8 mouse cellular contexts compared by ENCODE assay signal in genomic region chr9:121240242-121240641, GRCm38 (mm10). TPM values are rescaled to one million over a fixed set of nuclear protein-coding genes. Genes with fewer than 3 reads are reported as not detected.
DNase-seq lines count a peak whose midpoint lies in the region; ATAC-seq and TF ChIP-seq lines count a peak whose summit lies in the region.
"Not testable (repeated sequence)": the region's sequence is repeated elsewhere in the genome, so short reads cannot be mapped to it uniquely, and the experiment has no call there.

No protein-coding gene starts in this region.

- not testable (repeated sequence) for H3K4me1 ChIP-seq in forebrain, postnatal 0 days (ENCODE audit: insufficient read depth); hindbrain, postnatal 0 days (ENCODE audit: insufficient read depth, low read length); small intestine, adult 2 months (ENCODE audit: control insufficient read depth, insufficient read depth, insufficient read length, low read length)

- WGBS in forebrain, postnatal 0 days: 41% methylated on average over 5 of the region's 5 CpGs
- 12% methylated on average over 3 of the region's 5 CpGs for WGBS in hindbrain, postnatal 0 days
- 40% methylated on average over 5 of the region's 5 CpGs for WGBS in small intestine, adult 2 months

- not testable (repeated sequence) for H3K27me3 ChIP-seq in forebrain, postnatal 0 days (ENCODE audit: insufficient read depth, low read length); hindbrain, postnatal 0 days (ENCODE audit: insufficient read depth, low read length); small intestine, adult 2 months (ENCODE audit: control insufficient read depth, insufficient read depth, low read length)

- not testable (repeated sequence) for TF ChIP-seq POLR2A in small intestine, adult 2 months (IDR thresholded peaks at IDR 0.05; ENCODE audit: low read depth, low read length)

- not testable (repeated sequence) for H3K4me3 ChIP-seq in forebrain, postnatal 0 days (ENCODE audit: low read depth, low read length); hindbrain, postnatal 0 days (ENCODE audit: low read length); left cerebral cortex, adult 2 months; small intestine, adult 2 months (ENCODE audit: low read depth, low read length)

- H3K9ac ChIP-seq in forebrain, postnatal 0 days; hindbrain, postnatal 0 days (replicated peaks; ENCODE audit: low read length): not testable (repeated sequence)

- intact Hi-C loops in left cerebral cortex, adult 2 months (cut with DNase I): loop anchor here (5.0 to 10.0 kb wide), 5 partner anchors 78 to 658 kb away; no protein-coding TSS in a partner anchor

- not testable (repeated sequence) for H3K4me2 ChIP-seq in forebrain, postnatal 0 days (ENCODE audit: low read depth); hindbrain, postnatal 0 days (ENCODE audit: low read depth, low read length)

- TF ChIP-seq CTCF in forebrain, postnatal 0 days (IDR thresholded peaks at IDR 0.05; ENCODE audit: low read depth): peak; percentile 74
- TF ChIP-seq CTCF in hindbrain, postnatal 0 days (IDR thresholded peaks at IDR 0.05; ENCODE audit: low read depth): peak; percentile 73
- TF ChIP-seq CTCF in left cerebral cortex, adult 2 months (IDR thresholded peaks at IDR 0.05): peak; percentile 71
- peak; percentile 59; the same call in 1 of the 2 replicates for TF ChIP-seq CTCF in small intestine, adult 2 months (IDR thresholded peaks at IDR 0.05; ENCODE audit: extremely low read depth, insufficient read length, insufficient replicate concordance, low read depth, low read length)

- H3K27ac ChIP-seq in forebrain, postnatal 0 days (ENCODE audit: low read depth, low read length); hindbrain, postnatal 0 days; left cerebral cortex, adult 2 months; small intestine, adult 2 months (ENCODE audit: insufficient read depth, low read depth, low read length): not testable (repeated sequence)

- H3K36me3 ChIP-seq in forebrain, postnatal 0 days (ENCODE audit: insufficient read depth); hindbrain, postnatal 0 days (ENCODE audit: insufficient read depth, low read length); small intestine, adult 2 months (ENCODE audit: control insufficient read depth, insufficient read depth, low read length): not testable (repeated sequence)

- H3K9me3 ChIP-seq in forebrain, postnatal 0 days (ENCODE audit: low read length); hindbrain, postnatal 0 days (ENCODE audit: low read length): not testable (repeated sequence)

- ATAC-seq in forebrain, postnatal 0 days: peak; percentile 54; the same call in 1 of the 2 replicates
- not testable (repeated sequence) for ATAC-seq in hindbrain, postnatal 0 days
- ATAC-seq in megakaryocyte progenitor cell, adult 5-6 weeks (replicated peaks; ENCODE audit: poor library complexity): peak; percentile 92

- peak; percentile 41 to 44 for DNase-seq in B cell, adult 2 months
- DNase-seq in ZHBTc4 (ENCODE audit: low read depth, low spot score): peak; percentile 75
- DNase-seq in cerebellum, adult 9-11 months: peak; percentile 39
- DNase-seq in forebrain, postnatal 0 days: peak; percentile 87
- peak; percentile 91 for DNase-seq in hindbrain, postnatal 0 days (ENCODE audit: low spot score)
- DNase-seq in left cerebral cortex, adult 2 months (ENCODE audit: extremely low spot score in 1 of 2, low spot score in 2 of 2): peak in 1 of 2 experiments; percentile 34

RNA-seq across cellular contexts. Expression of gene Ulk4, which starts 36.8 kb away (rescaled TPM):
- total RNA-seq in forebrain, postnatal 0 days (2014; rRNA removed): 5.5 and 13.3 TPM in 2 replicates
- polyA plus RNA-seq in forebrain, postnatal 0 days (2015; fragmentation: Nextera tagmentation; extraction: Ambion mirVana): 104 and 105 TPM in 2 replicates
- total RNA-seq in hindbrain, postnatal 0 days (2014; rRNA removed): 8.9 and 20.0 TPM in 2 replicates
- polyA plus RNA-seq in hindbrain, postnatal 0 days (2015; fragmentation: Nextera tagmentation; extraction: Ambion mirVana): 76.3 and 80.8 TPM in 2 replicates
- 1 to 10 TPM; 9.2 to 9.9 TPM for total RNA-seq in left cerebral cortex, adult 2 months (2021)
- total RNA-seq in megakaryocyte progenitor cell, adult 5-6 weeks (2015): 0.25 and 0.68 TPM in 2 replicates
- total RNA-seq in megakaryocyte progenitor cell, adult 5-6 weeks (2017): 2.8 and 4.7 TPM in 2 replicates
- polyA plus RNA-seq in small intestine, adult 2 months (2012; rRNA removed): 0.51 and 0.65 TPM in 2 replicates

RNA-seq across cellular contexts. Expression of gene Trak1, which starts 57.1 kb away (rescaled TPM):
- total RNA-seq in forebrain, postnatal 0 days (2014; rRNA removed): 115 and 116 TPM in 2 replicates
- 46.2 and 61.8 TPM in 2 replicates for polyA plus RNA-seq in forebrain, postnatal 0 days (2015; fragmentation: Nextera tagmentation; extraction: Ambion mirVana)
- 129 and 170 TPM in 2 replicates for total RNA-seq in hindbrain, postnatal 0 days (2014; rRNA removed)
- polyA plus RNA-seq in hindbrain, postnatal 0 days (2015; fragmentation: Nextera tagmentation; extraction: Ambion mirVana): 55.7 and 57.8 TPM in 2 replicates
- 100 to 1,000 TPM; 247 to 298 TPM for total RNA-seq in left cerebral cortex, adult 2 months (2021)
- total RNA-seq in megakaryocyte progenitor cell, adult 5-6 weeks (2015): 30.2 and 33.4 TPM in 2 replicates
- 21.0 and 24.0 TPM in 2 replicates for total RNA-seq in megakaryocyte progenitor cell, adult 5-6 weeks (2017)
- polyA plus RNA-seq in small intestine, adult 2 months (2012; rRNA removed): 55.4 and 99.8 TPM in 2 replicates
